Mouse (Mus musculus) heart, embryonic 16.5 days (tissue): ENCODE data around the gene Cnp. TPM values are rescaled to one million over a fixed set of nuclear protein-coding genes. Genes with fewer than 3 reads are reported as not detected.

ENCODE experiments used
- ATAC-seq: fragments of 200-750 bp; cut with Nextera tagmentation; replicated peaks from 2 replicates; pipeline ENCODE4 v1.8.0; 2017; ENCODE audit warnings: moderate number of reproducible peaks; ENCODE audit not compliant: insufficient read depth, low FRiP score; ENCODE audit errors: extremely low read depth
- H3K27ac ChIP-seq: fragments of 300-500 bp; sonication (generic); 2 replicates; pipeline ENCODE4 v1.5.1; 2014; ENCODE audit warnings: mild to moderate bottlenecking, low read length, control low read depth, moderate library complexity
- H3K27me3 ChIP-seq: fragments of 300-500 bp; sonication (generic); 2 replicates; pipeline ENCODE4 v1.6.1; 2014; ENCODE audit warnings: low read length, mixed read lengths; ENCODE audit not compliant: control insufficient read depth, insufficient read depth
- H3K36me3 ChIP-seq: fragments of 300-500 bp; sonication (generic); 2 replicates; pipeline ENCODE4 v1.6.1; 2014; ENCODE audit not compliant: control insufficient read depth, insufficient read depth
- H3K4me1 ChIP-seq: fragments of 300-500 bp; sonication (generic); 2 replicates; pipeline ENCODE4 v1.6.1; 2014; ENCODE audit warnings: low read length, mixed read lengths; ENCODE audit not compliant: control insufficient read depth, insufficient read depth
- H3K4me2 ChIP-seq: fragments of 300-500 bp; sonication (generic); 2 replicates; pipeline ENCODE4 v1.6.1; 2014; ENCODE audit warnings: low read depth, mild to moderate bottlenecking, control low read depth, low read length
- H3K4me3 ChIP-seq: fragments of 300-500 bp; sonication (generic); 2 replicates; pipeline ENCODE4 v1.5.1; 2014; ENCODE audit warnings: mild to moderate bottlenecking, control low read depth, low read length
- H3K9ac ChIP-seq: fragments of 300-500 bp; sonication (generic); 2 replicates; pipeline ENCODE4 v1.6.1; 2014; ENCODE audit warnings: low read length, control low read depth
- H3K9me3 ChIP-seq: fragments of 300-500 bp; sonication (generic); replicated peaks from 2 replicates; pipeline ENCODE4 v1.6.1; 2016; ENCODE audit warnings: low read length; ENCODE audit not compliant: control insufficient read depth
- WGBS: fragments of 180-500 bp; shearing (Covaris S2); extraction: QIAGEN DNeasy Blood & Tissue Kit; methylation state at CpG from one replicate; pipeline ENCODE4 v1.1.7; 2014; 5-methylcytosine and 5-hydroxymethylcytosine counted together
- polyA plus RNA-seq: library from polyadenylated mRNA; unstranded; fragments of >200 nt; fragmentation: Nextera tagmentation; extraction: Ambion mirVana; gene quantifications from 2 replicates; pipeline ENCODE4 v1.2.1, GENCODE M21; 2015

Cnp gene
- polyA plus RNA-seq, 1 experiment from 2014 or later, result 32.1 TPM

GRCm38 (mm10) chr11:100567229-100567628 is 7.5 kb upstream of the Cnp start:
- no peaks in the 10 kb centered on the region for H3K36me3 ChIP-seq
- H3K9me3 ChIP-seq, result no peaks in the 10 kb centered on the region
- no peak overlapping the region for H3K4me2 ChIP-seq
- 64% methylated on average over 5 of the region's 5 CpGs for WGBS
- no peak overlapping the region for H3K4me3 ChIP-seq
- H3K9ac ChIP-seq, result no peak overlapping the region
- H3K4me1 ChIP-seq, result peaks cover 9% of the 10 kb centered on the region
- no peak overlapping the region for H3K27ac ChIP-seq
- H3K27me3 ChIP-seq, result no peaks in the 10 kb centered on the region
- ATAC-seq, result no peak

GRCm38 (mm10) chr11:100567815-100568245 is 6.9 kb upstream of the Cnp start:
- Histone ChIP-seq H3K27ac (no peak overlapping the region), H3K4me2 (no peak overlapping the region), H3K9me3 (no peaks in the 10 kb centered on the region), H3K9ac (no peak overlapping the region), H3K27me3 (no peaks in the 10 kb centered on the region), H3K4me1 (peaks cover 9% of the 10 kb centered on the region), H3K4me3 (no peak overlapping the region), H3K36me3 (no peaks in the 10 kb centered on the region)
- no peak for ATAC-seq
- WGBS, result 57% methylated on average over 9 of the region's 9 CpGs

GRCm38 (mm10) chr11:100568692-100569091 is 6.0 kb upstream of the Cnp start:
- no peak overlapping the region for H3K4me3 ChIP-seq
- H3K4me1 ChIP-seq, result peaks cover 9% of the 10 kb centered on the region
- H3K27me3 ChIP-seq, result no peaks in the 10 kb centered on the region
- no peak overlapping the region for H3K4me2 ChIP-seq
- H3K27ac ChIP-seq, result no peak overlapping the region
- WGBS, result 79% methylated on average over 8 of the region's 8 CpGs
- no peak for ATAC-seq
- no peaks in the 10 kb centered on the region for H3K36me3 ChIP-seq
- H3K9me3 ChIP-seq, result no peaks in the 10 kb centered on the region
- no peak overlapping the region for H3K9ac ChIP-seq

GRCm38 (mm10) chr11:100569789-100570188 is 4.9 kb upstream of the Cnp start:
- Histone ChIP-seq H3K4me1 (peaks cover 11% of the 10 kb centered on the region), H3K4me2 (no peak overlapping the region), H3K36me3 (no peaks in the 10 kb centered on the region), H3K27me3 (no peaks in the 10 kb centered on the region), H3K4me3 (no peak overlapping the region), H3K9me3 (no peaks in the 10 kb centered on the region), H3K27ac (no peak overlapping the region), H3K9ac (no peak overlapping the region)
- no peak for ATAC-seq
- 57% methylated on average over 9 of the region's 9 CpGs for WGBS

GRCm38 (mm10) chr11:100570430-100571201 is 4.1 kb upstream of the Cnp start:
- Histone ChIP-seq H3K9me3 (no peaks in the 10 kb centered on the region), H3K4me2 (peak overlapping the region; percentile 62), H3K36me3 (no peaks in the 10 kb centered on the region), H3K27me3 (no peaks in the 10 kb centered on the region), H3K9ac (peak overlapping the region; percentile 4; the same call in 1 of the 2 replicates), H3K4me1 (peaks cover 15% of the 10 kb centered on the region), H3K27ac (no peak overlapping the region), H3K4me3 (peak overlapping the region; percentile 18)
- WGBS, result 11% methylated on average over 8 of the region's 8 CpGs
- ATAC-seq, result no peak

GRCm38 (mm10) chr11:100571202-100571567 is 3.5 kb upstream of the Cnp start:
- WGBS, result 6% methylated on average over 16 of the region's 16 CpGs
- no peak overlapping the region for H3K27ac ChIP-seq
- ATAC-seq, result no peak
- peak overlapping the region; percentile 62 for H3K4me2 ChIP-seq
- peaks cover 18% of the 10 kb centered on the region for H3K4me1 ChIP-seq
- peak overlapping the region; percentile 4; the same call in 1 of the 2 replicates for H3K9ac ChIP-seq
- H3K9me3 ChIP-seq, result no peaks in the 10 kb centered on the region
- peak overlapping the region; percentile 18 for H3K4me3 ChIP-seq
- H3K27me3 ChIP-seq, result no peaks in the 10 kb centered on the region
- no peaks in the 10 kb centered on the region for H3K36me3 ChIP-seq

- peak overlapping the region; percentile 87 for H3K4me3 ChIP-seq
- H3K4me1 ChIP-seq, result peaks cover 18% of the 10 kb centered on the region
- 64% methylated on average over 3 of the region's 3 CpGs for WGBS
- H3K36me3 ChIP-seq, result no peaks in the 10 kb centered on the region
- no peak for ATAC-seq
- peak overlapping the region; percentile 80 for H3K27ac ChIP-seq
- peak overlapping the region; percentile 69 for H3K4me2 ChIP-seq
- no peaks in the 10 kb centered on the region for H3K9me3 ChIP-seq
- peak overlapping the region; percentile 83 for H3K9ac ChIP-seq
- H3K27me3 ChIP-seq, result no peaks in the 10 kb centered on the region
Measured at GRCm38 (mm10) chr11:100574188-100574587, 516 bp upstream of the Cnp start.

- Histone ChIP-seq H3K9ac (peak overlapping the region; percentile 83), H3K4me3 (peak overlapping the region; percentile 87), H3K36me3 (peaks cover 6% of the 10 kb centered on the region), H3K27ac (peak overlapping the region; percentile 80), H3K4me2 (peak overlapping the region; percentile 69), H3K9me3 (no peaks in the 10 kb centered on the region), H3K27me3 (no peaks in the 10 kb centered on the region), H3K4me1 (peaks cover 18% of the 10 kb centered on the region)
- no peak for ATAC-seq
- WGBS, result 39% methylated on average over 2 of the region's 2 CpGs
Measured at GRCm38 (mm10) chr11:100575484-100575855, 766 bp downstream of the Cnp start.

- no peak for ATAC-seq
- Histone ChIP-seq H3K27me3 (no peaks in the 10 kb centered on the region), H3K27ac (no peak overlapping the region), H3K4me2 (0 out of 2 replicates have a peak overlapping the region, but pooled peaks have one; percentile 69), H3K4me1 (peaks cover 10% of the 10 kb centered on the region), H3K9me3 (no peaks in the 10 kb centered on the region), H3K9ac (no peak overlapping the region), H3K4me3 (no peak overlapping the region), H3K36me3 (peaks cover 6% of the 10 kb centered on the region)
- 68% methylated on average over 21 of the region's 21 CpGs for WGBS
Measured at GRCm38 (mm10) chr11:100576256-100576655, 1.6 kb downstream of the Cnp start.
